Mouse (Mus musculus) kidney, embryonic 14.5 days (tissue): ENCODE measurements around the gene Parp11. TPM values are rescaled to one million over a fixed set of nuclear protein-coding genes. Genes with fewer than 3 reads are reported as not detected.
A peak's percentile ranks its signal among the peaks of the same experiment; 100 is the strongest.

Experiments used
- ATAC-seq: fragments of 200-750 bp; cut with Nextera tagmentation; 2 replicates; pipeline ENCODE4 v1.8.0; 2017; ENCODE audit warnings: moderate number of reproducible peaks, mild to moderate bottlenecking, moderate TSS enrichment, moderate library complexity; ENCODE audit not compliant: low FRiP score, low TSS enrichment
- H3K27ac ChIP-seq: fragments of 300-500 bp; sonication (generic); 2 replicates; pipeline ENCODE4 v1.5.1; 2014; ENCODE audit warnings: low read depth, mild to moderate bottlenecking, low read length, moderate library complexity, mixed read lengths
- H3K27me3 ChIP-seq: fragments of 300-500 bp; sonication (generic); 2 replicates; pipeline ENCODE4 v1.6.1; 2014; ENCODE audit warnings: mild to moderate bottlenecking, low read length; ENCODE audit not compliant: control insufficient read depth, insufficient read depth
- H3K36me3 ChIP-seq: fragments of 300-500 bp; sonication (generic); 2 replicates; pipeline ENCODE4 v1.6.1; 2014; ENCODE audit warnings: low read length, mixed read lengths; ENCODE audit not compliant: control insufficient read depth, insufficient read depth
- H3K4me1 ChIP-seq: fragments of 300-500 bp; sonication (generic); 2 replicates; pipeline ENCODE4 v1.6.1; 2014; ENCODE audit warnings: low read length, mixed read lengths; ENCODE audit not compliant: control insufficient read depth, insufficient read depth
- H3K4me2 ChIP-seq: fragments of 300-500 bp; sonication (generic); replicated peaks from 2 replicates; pipeline ENCODE4 v1.6.1; 2014; ENCODE audit warnings: low read depth, mild to moderate bottlenecking, low read length
- H3K4me3 ChIP-seq: fragments of 300-500 bp; sonication (generic); 2 replicates; pipeline ENCODE4 v1.5.1; 2014; ENCODE audit warnings: mild to moderate bottlenecking, low read length
- H3K9ac ChIP-seq: fragments of 300-500 bp; sonication (generic); 2 replicates; pipeline ENCODE4 v1.6.1; 2014; ENCODE audit warnings: low read depth, mild to moderate bottlenecking, low read length, moderate library complexity
- H3K9me3 ChIP-seq: fragments of 300-500 bp; sonication (generic); 2 replicates; pipeline ENCODE4 v1.6.1; 2016; ENCODE audit warnings: low read length; ENCODE audit not compliant: control insufficient read depth
- WGBS: fragments of 180-500 bp; shearing (Covaris S2); extraction: QIAGEN DNeasy Blood & Tissue Kit; methylation state at CpG from one replicate; pipeline ENCODE4 v1.1.7; 2014; 5-methylcytosine and 5-hydroxymethylcytosine counted together
- polyA plus RNA-seq: library from polyadenylated mRNA; unstranded; fragments of >200 nt; fragmentation: Nextera tagmentation; extraction: Ambion mirVana; gene quantifications from 2 replicates; pipeline ENCODE4 v1.2.1, GENCODE M21; 2014

Parp11 gene
- polyA plus RNA-seq, result 14.2 and 30.7 TPM in 2 replicates

DNA sequence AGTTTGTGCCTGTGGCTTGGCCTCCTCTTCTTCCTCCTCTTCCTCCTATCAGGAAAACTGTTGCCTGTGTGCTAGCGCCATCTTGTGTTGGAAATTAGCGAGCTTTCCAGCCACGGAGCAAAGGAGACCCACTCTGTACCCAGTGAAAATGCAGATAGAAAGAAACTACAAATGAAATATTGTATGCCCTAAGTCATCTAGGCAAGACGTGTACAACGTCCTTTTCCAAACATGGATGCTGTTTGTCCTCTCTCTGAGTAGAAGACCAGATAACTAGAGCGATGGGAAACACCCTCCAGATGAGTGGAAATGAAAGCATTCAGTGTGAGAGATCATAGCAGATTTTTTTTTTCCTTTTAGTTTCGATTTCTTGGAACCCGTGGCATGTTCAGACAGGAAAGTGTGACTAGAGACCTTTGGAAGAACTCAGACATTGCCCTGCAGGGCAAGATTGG is at the start of gene Parp11:
Gene Parp11, plus strand, starts transcription at position 405 of the 455 bp plus-strand sequence.
- Histone ChIP-seq H3K4me1 (no peaks in the 10 kb centered on the region), H3K36me3 (no peaks in the 10 kb centered on the region), H3K27me3 (no peaks in the 10 kb centered on the region), H3K9ac (no peak within 1 kb of the TSS), H3K4me2 (no peak within 1 kb of the TSS; the same call in 1 of the 2 replicates), H3K9me3 (no peaks in the 10 kb centered on the region), H3K4me3 (no peak within 1 kb of the TSS), H3K27ac (no peak within 1 kb of the TSS)
- WGBS, result 16% methylated on average over 8 of the region's 8 CpGs
- ATAC-seq, result no peak

DNA sequence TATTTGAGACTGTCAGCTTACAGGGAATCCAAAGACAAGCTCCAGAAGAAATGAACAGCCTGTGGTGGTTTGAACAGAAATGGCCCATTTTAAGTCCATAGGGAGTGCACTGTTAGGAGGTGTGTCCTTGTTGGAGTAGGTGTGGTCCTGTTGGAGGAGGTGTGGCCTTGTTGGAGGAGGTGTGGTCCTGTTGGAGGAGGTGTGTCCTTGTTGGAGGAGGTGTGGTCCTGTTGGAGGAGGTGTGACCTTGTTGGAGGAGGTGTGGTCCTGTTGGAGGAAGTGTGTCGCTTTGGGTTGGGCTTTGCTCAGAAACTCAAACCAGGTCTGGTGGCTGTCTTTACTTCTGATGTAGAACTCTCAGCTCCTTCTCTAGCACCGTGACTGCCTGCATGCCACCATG is 48.6 kb upstream of the Parp11 start:
- Histone ChIP-seq H3K4me2 (no peak overlapping the region), H3K36me3 (no peaks in the 10 kb centered on the region), H3K9me3 (no peaks in the 10 kb centered on the region), H3K4me3 (no peak overlapping the region), H3K4me1 (no peaks in the 10 kb centered on the region), H3K27me3 (no peaks in the 10 kb centered on the region), H3K9ac (no peak overlapping the region), H3K27ac (no peak overlapping the region)
- no peak for ATAC-seq
- WGBS, result 38% methylated on average over 2 of the region's 2 CpGs

DNA sequence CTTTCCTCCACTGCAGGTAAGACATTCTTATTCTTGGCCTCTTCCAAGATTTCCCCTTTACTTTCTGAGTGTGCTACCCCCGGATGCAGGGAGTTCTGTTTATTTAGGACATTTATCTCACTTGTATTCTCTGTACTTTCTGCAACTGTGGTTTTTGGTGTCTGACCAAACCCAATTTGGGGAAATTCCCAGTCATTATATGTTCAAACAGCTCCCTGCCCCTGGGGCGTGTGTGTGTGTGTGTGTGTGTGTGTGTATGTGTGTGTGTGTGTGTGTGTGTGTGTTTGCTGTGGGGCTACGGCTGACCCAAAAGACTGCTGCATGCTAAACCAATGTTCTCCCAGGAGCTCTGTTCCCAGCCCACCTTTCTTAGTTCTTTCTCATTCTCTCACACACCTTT is 45.2 kb upstream of the Parp11 start:
- ATAC-seq, result no peak
- peaks cover 12% of the 10 kb centered on the region; the same call in 1 of the 2 replicates for H3K4me1 ChIP-seq
- H3K36me3 ChIP-seq, result no peaks in the 10 kb centered on the region
- H3K4me2 ChIP-seq, result no peak overlapping the region
- no peak overlapping the region for H3K27ac ChIP-seq
- H3K9ac ChIP-seq, result no peak overlapping the region
- WGBS, result 54% methylated on average over 3 of the region's 3 CpGs
- H3K27me3 ChIP-seq, result no peaks in the 10 kb centered on the region; the same call in 1 of the 2 replicates
- H3K4me3 ChIP-seq, result no peak overlapping the region
- H3K9me3 ChIP-seq, result no peaks in the 10 kb centered on the region

DNA sequence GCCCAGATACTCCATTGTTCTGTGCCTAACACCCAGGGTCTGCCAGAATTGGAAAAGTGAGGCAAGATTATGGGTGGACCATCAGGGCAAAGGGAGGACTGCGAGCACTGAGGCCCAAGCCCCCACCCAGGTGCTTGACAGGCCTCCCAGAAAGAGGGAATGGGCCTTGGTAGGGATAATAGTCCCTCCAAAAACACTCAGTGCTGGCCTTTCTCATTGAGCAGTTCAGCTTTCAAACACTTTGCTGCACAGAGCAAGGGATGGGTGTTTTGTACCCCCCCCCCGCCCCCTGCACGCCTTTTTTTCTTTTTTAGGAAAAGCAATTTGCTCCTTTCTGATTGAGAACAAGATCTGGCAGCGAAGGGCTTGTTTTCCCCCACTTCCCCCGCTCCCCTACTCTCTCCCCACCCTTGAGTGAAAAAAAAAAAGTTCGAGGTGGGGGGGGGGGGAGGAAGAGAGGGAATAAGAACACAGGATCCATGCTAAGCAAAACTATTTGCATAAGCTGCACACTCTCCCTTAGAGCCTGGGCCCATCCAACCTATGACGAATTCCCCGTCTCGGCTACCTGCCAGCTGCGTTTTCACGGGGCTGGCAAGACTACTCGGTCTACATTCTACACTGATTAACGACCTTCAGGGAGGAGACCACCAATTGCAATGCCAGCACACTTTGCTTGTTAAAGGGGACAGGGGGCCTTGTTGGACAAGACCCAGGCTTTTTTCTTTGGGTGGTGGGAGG is 42.4 kb upstream of the Parp11 start:
- H3K9me3 ChIP-seq, result no peaks in the 10 kb centered on the region
- no peaks in the 10 kb centered on the region; the same call in 1 of the 2 replicates for H3K27me3 ChIP-seq
- whole genome bisulfite sequencing, result 36% methylated on average over 13 of the region's 13 CpGs
- peak; percentile 55; the same call in 1 of the 2 replicates for ATAC-seq
- no peak overlapping the region for H3K4me2 ChIP-seq
- H3K4me3 ChIP-seq, result no peak overlapping the region
- no peaks in the 10 kb centered on the region for H3K36me3 ChIP-seq
- no peak overlapping the region for H3K27ac ChIP-seq
- peaks cover 12% of the 10 kb centered on the region; the same call in 1 of the 2 replicates for H3K4me1 ChIP-seq
- H3K9ac ChIP-seq, result no peak overlapping the region

DNA sequence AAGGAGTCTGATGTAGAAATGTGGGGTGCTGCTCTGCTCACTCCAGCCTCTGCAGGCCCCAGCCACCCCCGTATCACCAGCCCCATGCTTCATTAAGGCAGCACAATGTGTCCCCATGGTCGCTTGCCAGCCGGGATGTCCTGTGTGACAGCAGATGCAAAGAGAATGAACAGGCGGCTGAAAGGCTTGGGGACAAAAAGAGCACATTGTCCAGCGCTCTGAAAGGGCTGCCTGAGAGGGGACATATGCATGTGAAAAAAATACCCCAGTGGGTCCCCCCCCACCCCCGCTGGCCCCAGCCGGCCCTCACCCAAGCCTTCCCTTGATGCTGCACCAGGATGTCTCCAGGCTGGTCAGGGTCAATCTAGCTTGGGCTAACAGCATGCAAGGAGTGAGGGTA is 41.0 kb upstream of the Parp11 start:
- H3K36me3 ChIP-seq, result no peaks in the 10 kb centered on the region
- peaks cover 12% of the 10 kb centered on the region; the same call in 1 of the 2 replicates for H3K4me1 ChIP-seq
- H3K4me2 ChIP-seq, result no peak overlapping the region
- H3K27me3 ChIP-seq, result no peaks in the 10 kb centered on the region; the same call in 1 of the 2 replicates
- H3K9ac ChIP-seq, result no peak overlapping the region
- WGBS, result 83% methylated on average over 7 of the region's 7 CpGs
- H3K27ac ChIP-seq, result no peak overlapping the region
- no peaks in the 10 kb centered on the region for H3K9me3 ChIP-seq
- H3K4me3 ChIP-seq, result no peak overlapping the region
- no peak for ATAC-seq

DNA sequence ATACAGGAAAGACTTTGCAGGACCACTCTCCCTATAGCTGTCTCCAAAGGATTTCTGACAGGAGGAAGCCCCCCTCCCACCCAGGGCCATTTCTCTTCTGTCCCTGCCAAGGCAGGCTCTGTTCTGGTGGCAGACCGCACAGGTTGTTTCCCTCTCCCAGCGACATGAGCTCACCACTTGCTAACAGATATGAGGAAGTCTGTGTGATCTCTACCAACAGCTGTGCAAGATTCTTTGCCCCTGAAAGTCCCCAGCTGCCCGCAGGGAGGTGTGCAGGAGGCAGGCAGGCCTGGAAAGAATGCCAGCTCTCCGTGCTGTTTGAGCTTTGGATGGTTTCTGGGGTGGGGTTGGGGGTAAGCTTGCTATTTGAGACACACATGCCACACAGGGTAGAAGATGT is 38.9 kb upstream of the Parp11 start:
- Histone ChIP-seq H3K36me3 (no peaks in the 10 kb centered on the region), H3K9ac (no peak overlapping the region), H3K4me2 (no peak overlapping the region), H3K4me3 (no peak overlapping the region), H3K4me1 (peaks cover 12% of the 10 kb centered on the region; the same call in 1 of the 2 replicates), H3K9me3 (no peaks in the 10 kb centered on the region), H3K27ac (no peak overlapping the region), H3K27me3 (no peaks in the 10 kb centered on the region; the same call in 1 of the 2 replicates)
- 21% methylated on average over 4 of the region's 4 CpGs for WGBS
- ATAC-seq, result no peak

DNA sequence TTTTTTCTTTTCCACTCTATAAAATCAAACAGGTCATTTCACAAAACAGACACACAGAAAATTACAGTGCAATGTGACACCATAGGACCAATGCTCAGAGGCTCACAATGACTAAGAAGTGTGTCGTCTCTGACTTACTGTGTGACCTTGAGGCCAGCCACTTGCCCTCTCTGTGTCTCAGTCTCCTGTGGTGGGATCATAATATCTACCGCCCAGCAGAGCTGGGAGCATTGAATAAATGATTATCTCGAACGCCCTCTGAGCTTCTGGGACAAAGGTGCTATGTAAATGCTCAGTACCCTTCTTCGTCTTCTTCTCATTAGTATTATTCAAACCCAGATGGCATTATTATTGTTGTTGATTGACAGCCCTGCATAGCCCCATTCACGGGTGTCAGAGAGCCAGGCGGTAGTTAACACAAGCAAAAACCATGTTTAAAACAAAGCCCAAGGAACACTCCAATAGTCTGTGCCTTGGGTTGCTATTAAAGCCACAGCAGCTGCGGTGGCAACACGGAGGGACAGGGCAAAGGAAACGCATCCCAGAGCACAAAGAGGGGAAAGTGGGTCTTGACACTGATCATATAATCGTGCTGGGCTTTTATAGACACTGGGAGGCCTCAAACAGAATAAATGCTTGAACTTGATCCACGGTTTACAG is 29.0 kb upstream of the Parp11 start:
- no peaks in the 10 kb centered on the region for H3K4me1 ChIP-seq
- H3K9me3 ChIP-seq, result no peaks in the 10 kb centered on the region
- 62% methylated on average over 12 of the region's 12 CpGs for WGBS
- no peak for ATAC-seq
- H3K27ac ChIP-seq, result no peak overlapping the region
- no peak overlapping the region for H3K4me2 ChIP-seq
- no peak overlapping the region for H3K9ac ChIP-seq
- no peaks in the 10 kb centered on the region for H3K27me3 ChIP-seq
- no peak overlapping the region for H3K4me3 ChIP-seq
- H3K36me3 ChIP-seq, result no peaks in the 10 kb centered on the region

DNA sequence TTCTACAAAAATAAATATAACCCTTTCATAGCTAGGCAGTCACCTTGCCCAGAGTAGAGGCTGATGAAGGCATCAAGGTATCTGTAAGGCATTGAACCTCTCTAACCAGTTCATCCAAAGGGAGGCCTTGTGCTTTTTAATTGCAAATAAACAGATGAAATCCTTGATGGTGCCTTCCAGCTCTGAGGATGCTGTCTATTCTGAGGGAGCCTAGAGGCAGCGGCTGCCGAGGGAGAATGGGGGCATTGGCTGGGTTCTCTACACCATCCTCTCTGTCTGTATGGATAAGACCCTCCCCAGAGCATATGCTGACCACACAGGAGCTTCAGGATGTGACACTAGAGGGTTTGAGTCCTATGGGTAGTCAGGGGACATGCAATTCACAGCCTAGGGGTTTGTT is 28.3 kb upstream of the Parp11 start:
- Histone ChIP-seq H3K4me3 (no peak overlapping the region), H3K27me3 (no peaks in the 10 kb centered on the region), H3K36me3 (no peaks in the 10 kb centered on the region), H3K9ac (no peak overlapping the region), H3K27ac (no peak overlapping the region), H3K9me3 (no peaks in the 10 kb centered on the region), H3K4me1 (no peaks in the 10 kb centered on the region), H3K4me2 (no peak overlapping the region)
- no peak for ATAC-seq
- WGBS, result 91% methylated on average over 2 of the region's 2 CpGs

DNA sequence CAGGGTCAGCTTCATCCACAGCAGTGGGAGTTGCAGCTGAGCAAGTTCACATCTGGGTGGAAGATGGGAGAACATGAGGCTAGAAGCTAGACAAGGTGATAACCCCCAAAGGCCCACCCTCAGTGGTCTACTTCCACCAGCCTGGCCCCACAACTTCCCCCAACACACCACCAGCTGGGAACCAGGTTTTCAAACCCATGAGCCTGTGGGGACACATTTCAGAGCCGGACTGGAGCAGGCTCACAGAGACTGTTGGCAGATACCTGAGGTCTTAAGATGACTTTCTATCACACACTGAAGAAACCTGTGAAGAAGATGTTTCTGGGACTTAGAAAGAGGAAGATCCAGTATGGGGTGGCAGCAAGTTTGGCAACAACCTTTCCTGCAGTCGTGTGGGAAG is 26.5 kb upstream of the Parp11 start:
- Histone ChIP-seq H3K4me2 (no peak overlapping the region), H3K9me3 (no peaks in the 10 kb centered on the region), H3K27ac (no peak overlapping the region), H3K4me1 (no peaks in the 10 kb centered on the region), H3K36me3 (no peaks in the 10 kb centered on the region), H3K9ac (no peak overlapping the region), H3K27me3 (no peaks in the 10 kb centered on the region), H3K4me3 (no peak overlapping the region)
- no peak for ATAC-seq
- WGBS, result 63% methylated on average over 2 of the region's 2 CpGs
